Mouse (Mus musculus) erythroblast, embryonic 14.5 days (primary cell): ENCODE data around the gene St7. TPM values are rescaled to one million over a fixed set of nuclear protein-coding genes. Genes with fewer than 3 reads are reported as not detected.

ENCODE experiments used
- H3K27me3 ChIP-seq: 2 replicates; pipeline ENCODE4 v1.6.1; 2012; ENCODE audit warnings: inconsistent platforms; ENCODE audit not compliant: control insufficient read depth
- H3K36me3 ChIP-seq: 2 replicates; pipeline ENCODE4 v1.6.1; 2012; ENCODE audit warnings: mild to moderate bottlenecking, inconsistent platforms; ENCODE audit not compliant: control insufficient read depth
- H3K4me1 ChIP-seq: 2 replicates; pipeline ENCODE4 v1.6.1; 2012; ENCODE audit warnings: inconsistent platforms; ENCODE audit not compliant: control insufficient read depth
- H3K4me3 ChIP-seq: replicated peaks from 2 replicates; pipeline ENCODE3; 2012; ENCODE audit warnings: moderate library complexity, mild to moderate bottlenecking, inconsistent platforms
- H3K9me3 ChIP-seq: 2 replicates; pipeline ENCODE4 v1.6.1; 2012; ENCODE audit warnings: low read length, inconsistent platforms, mixed read lengths; ENCODE audit not compliant: control insufficient read depth
- GATA1 ChIP-seq: IDR thresholded peaks from 2 replicates; pipeline ENCODE4 v1.6.1; 2012; ENCODE audit warnings: low read length, inconsistent platforms, mixed read lengths
- TAL1 ChIP-seq: IDR thresholded peaks from 3 replicates; pipeline ENCODE4 v1.6.1; 2012; ENCODE audit warnings: low read length, inconsistent platforms, mixed read lengths
- polyA plus RNA-seq: library from polyadenylated mRNA; stranded (reverse); fragments of >175 nt; gene quantifications from 2 replicates; pipeline ENCODE4 v1.2.3, GENCODE M21; 2012

St7 gene
- 0.41 and 0.85 TPM in 2 replicates for polyA plus RNA-seq

DNA sequence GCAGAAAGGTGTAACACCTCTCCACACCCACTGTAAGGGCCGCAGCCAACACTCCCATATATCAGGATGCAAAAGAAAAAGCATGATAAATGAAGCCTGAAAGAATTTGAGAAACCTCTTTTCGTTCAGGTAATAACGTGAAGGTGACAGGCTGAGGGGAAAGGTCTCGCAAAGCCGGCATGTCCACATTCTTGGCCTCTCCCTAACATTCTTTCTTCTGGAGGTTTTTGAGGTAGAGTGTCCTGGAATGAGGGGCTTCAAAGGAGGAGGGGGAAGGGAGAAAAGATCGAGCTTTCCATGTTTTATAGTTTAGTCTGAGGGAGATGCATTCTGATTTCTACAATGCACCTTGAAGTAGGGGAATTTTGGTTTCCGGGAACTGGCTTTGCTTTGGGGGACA is at the start of gene St7:
Gene St7, plus strand, starts transcription at position 287 of the 400 bp plus-strand sequence.
- H3K9me3 ChIP-seq, result no peaks in the 10 kb centered on the region
- H3K4me3 ChIP-seq, result peak within 1 kb of the TSS; percentile 94
- peaks cover 5% of the 10 kb centered on the region for H3K36me3 ChIP-seq
- no peaks in the 10 kb centered on the region for H3K27me3 ChIP-seq
- TF ChIP-seq GATA1 (no peak), TAL1 (no peak)
- peaks cover 30% of the 10 kb centered on the region for H3K4me1 ChIP-seq

DNA sequence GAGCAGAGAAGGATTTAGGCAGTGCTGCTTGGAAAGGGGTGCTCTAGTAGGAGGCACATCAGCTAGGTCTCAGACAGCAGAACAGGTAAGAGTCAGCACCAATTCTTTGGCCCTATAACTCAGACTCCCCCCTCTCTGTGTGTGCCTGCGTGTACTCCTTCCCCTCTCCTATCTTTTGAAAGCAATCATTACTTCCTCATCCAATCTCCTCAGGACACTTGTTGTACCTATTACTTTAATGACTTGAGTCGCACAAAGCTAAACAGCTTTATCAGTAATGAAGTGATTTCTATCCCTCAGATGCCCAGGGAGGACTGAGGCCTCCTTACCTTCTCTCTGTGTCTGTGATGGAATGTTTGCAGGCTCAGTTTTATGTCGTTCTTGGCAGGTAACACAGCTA is 46.6 kb upstream of the St7 start:
- H3K27me3 ChIP-seq, result no peaks in the 10 kb centered on the region
- H3K36me3 ChIP-seq, result peaks cover 24% of the 10 kb centered on the region
- H3K4me1 ChIP-seq, result peaks cover 12% of the 10 kb centered on the region
- H3K4me3 ChIP-seq, result no peak overlapping the region
- no peaks in the 10 kb centered on the region for H3K9me3 ChIP-seq
- no peak for TF ChIP-seq GATA1
- no peak for TF ChIP-seq TAL1

DNA sequence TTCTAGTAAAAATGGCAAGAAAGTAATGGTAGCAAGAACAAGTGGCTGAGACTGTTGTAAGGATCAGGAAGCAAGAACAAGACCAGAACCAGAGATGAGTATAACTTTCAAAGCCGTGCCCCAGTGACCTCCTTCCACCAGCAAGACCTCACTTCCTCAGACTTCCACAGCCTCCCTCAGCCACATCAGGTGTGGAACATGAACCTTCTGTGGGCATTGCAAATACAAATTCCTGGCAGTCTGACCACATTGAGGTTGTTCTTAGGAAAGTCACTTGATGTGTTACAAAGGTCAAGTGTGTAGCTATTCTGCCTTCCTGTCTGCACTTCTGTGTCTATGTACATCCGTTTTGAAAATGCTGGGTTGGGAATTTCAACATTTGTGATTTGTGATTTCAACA is 40.6 kb upstream of the St7 start:
- TF ChIP-seq GATA1 (no peak), TAL1 (no peak)
- no peak overlapping the region for H3K4me3 ChIP-seq

DNA sequence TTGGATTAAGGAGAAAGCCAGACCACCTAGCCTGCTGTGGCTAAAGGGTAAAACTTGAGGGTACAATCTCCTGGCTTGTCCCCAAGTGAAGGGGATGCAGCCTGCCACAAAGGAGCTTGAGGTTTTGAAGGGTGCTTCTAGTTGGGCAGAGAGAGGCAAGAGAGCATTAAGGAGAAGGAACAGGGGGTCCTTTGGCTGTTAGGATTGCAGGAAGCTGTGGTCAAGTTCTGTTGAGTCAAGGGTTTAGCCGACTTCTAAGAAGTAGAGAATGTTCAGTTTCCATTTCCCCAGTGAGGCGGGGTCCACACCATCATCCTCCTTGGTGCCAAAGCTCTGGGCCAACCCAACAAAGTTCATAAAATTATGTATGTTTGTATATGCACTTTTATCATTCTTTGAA is 37.7 kb upstream of the St7 start:
- peaks cover 67% of the 10 kb centered on the region for H3K36me3 ChIP-seq
- no peak for TF ChIP-seq GATA1
- TF ChIP-seq TAL1, result no peak

More for the DNA sequence above, 40.6 kb upstream of the St7 start:
- no peaks in the 10 kb centered on the region for H3K9me3 ChIP-seq
- H3K27me3 ChIP-seq, result no peaks in the 10 kb centered on the region
- peaks cover 71% of the 10 kb centered on the region for H3K36me3 ChIP-seq
- H3K4me1 ChIP-seq, result no peaks in the 10 kb centered on the region; the same call in 1 of the 2 replicates

DNA sequence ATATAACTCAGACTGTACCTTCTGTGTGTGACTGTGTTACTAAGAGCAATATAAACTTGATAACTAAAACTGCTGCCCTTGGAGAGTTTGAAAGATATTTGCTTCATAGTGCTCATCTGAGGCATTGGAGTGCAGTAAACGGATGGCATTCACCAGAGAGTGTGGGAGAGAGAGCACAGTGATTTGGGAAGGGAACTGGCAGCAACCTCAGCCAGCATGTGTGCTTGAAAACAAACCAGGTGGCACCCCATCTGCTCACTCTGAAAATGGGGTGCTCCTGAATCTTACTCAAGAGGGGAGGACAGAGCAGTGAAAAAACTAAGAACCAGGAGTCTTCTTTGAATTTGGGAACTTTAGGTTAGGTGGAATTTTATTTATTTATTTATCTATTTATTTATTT is 35.4 kb upstream of the St7 start:
- peaks cover 71% of the 10 kb centered on the region for H3K36me3 ChIP-seq
- no peak for TF ChIP-seq TAL1
- no peak for TF ChIP-seq GATA1
- no peaks in the 10 kb centered on the region for H3K27me3 ChIP-seq
- no peaks in the 10 kb centered on the region for H3K9me3 ChIP-seq
- H3K4me3 ChIP-seq, result no peak overlapping the region
- H3K4me1 ChIP-seq, result no peaks in the 10 kb centered on the region

More for the DNA sequence above, 37.7 kb upstream of the St7 start:
- Histone ChIP-seq H3K9me3 (no peaks in the 10 kb centered on the region), H3K4me3 (no peak overlapping the region), H3K4me1 (no peaks in the 10 kb centered on the region; the same call in 1 of the 2 replicates), H3K27me3 (no peaks in the 10 kb centered on the region)

DNA sequence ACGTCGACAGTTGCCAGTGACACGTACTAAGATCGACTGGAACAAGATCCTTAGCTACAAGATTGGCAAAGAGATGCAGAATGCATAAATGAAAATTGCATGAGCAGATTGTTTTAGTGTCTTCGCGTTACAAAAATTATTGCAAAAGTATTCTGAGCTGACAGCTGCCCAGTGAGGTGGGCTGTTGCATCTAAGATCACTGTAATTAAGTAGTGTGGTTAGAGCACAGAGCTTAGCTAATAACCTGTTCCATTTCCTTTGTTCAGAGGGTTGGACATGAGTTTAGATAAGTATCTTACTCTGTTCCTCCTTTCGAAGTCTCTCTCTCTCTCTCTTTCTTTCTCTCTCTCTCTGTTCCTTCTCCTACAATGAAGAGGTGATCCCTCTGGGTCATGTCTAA is 27.4 kb upstream of the St7 start:
- Histone ChIP-seq H3K4me3 (no peak overlapping the region), H3K36me3 (peaks cover 86% of the 10 kb centered on the region), H3K9me3 (no peaks in the 10 kb centered on the region), H3K27me3 (no peaks in the 10 kb centered on the region), H3K4me1 (no peaks in the 10 kb centered on the region)
- TF ChIP-seq GATA1 (no peak), TAL1 (no peak)

DNA sequence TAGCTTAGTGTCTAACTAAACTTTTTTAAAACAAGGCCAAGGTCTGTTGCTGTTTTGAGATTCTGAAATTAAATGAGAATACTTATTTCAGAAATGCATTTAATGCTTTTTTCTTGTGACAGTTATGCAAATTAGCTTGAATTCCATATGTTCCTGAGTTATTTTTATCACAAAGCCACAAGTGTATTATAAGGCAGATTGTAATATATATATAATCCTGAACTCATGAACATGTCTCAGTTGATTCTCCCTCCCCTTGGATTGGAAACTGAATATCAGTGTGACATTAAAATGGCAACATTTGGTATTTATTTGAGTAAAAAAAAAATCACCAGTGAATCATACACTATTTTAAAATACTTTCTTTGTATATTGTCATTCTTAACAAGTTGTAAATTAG is 26.7 kb upstream of the St7 start:
- no peaks in the 10 kb centered on the region for H3K4me1 ChIP-seq
- TF ChIP-seq TAL1 (no peak), GATA1 (no peak)
- H3K27me3 ChIP-seq, result no peaks in the 10 kb centered on the region
- H3K9me3 ChIP-seq, result no peaks in the 10 kb centered on the region
- no peak overlapping the region for H3K4me3 ChIP-seq
- peaks cover 80% of the 10 kb centered on the region for H3K36me3 ChIP-seq

DNA sequence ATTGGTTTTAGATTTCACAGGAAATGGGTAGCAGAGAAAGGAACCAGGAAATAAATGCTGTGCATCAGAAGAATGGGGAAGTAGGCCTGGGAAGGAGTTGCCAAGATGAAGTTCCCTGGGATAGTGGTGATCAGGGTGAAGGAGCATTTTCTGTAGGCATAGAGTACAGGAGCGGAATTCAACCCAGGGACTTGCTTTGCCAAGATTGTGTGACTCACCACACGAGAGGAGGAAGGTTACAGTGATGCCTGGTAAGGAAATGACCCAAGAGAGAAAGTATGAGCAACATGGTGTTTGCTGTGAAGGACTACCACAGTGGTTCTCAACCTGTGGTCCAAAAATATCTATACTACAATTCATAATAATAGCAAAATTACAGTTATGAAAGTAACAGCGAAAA is 24.9 kb upstream of the St7 start:
- H3K4me3 ChIP-seq, result no peak overlapping the region
- TF ChIP-seq GATA1 (no peak), TAL1 (no peak)
- peaks cover 62% of the 10 kb centered on the region for H3K36me3 ChIP-seq
- H3K27me3 ChIP-seq, result no peaks in the 10 kb centered on the region
- H3K4me1 ChIP-seq, result no peaks in the 10 kb centered on the region
- no peaks in the 10 kb centered on the region for H3K9me3 ChIP-seq

DNA sequence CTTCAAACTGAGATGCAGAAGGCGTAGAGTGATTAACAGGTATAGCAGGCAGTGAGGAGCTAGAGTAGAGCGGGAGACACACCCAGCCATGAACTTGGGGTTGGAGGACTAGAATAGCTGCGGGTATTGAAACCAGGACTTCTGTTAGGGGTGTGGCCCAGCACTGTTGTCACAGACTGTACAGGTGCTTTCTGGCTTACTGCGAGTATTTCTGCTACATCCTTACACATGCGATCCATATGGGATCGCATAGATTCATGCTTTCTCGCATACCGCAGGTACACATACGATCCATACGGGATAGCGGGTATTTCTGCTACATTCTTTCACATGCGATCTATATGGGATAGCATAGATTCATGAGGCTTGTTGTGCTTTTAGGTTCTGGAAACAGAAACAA is 24.4 kb upstream of the St7 start:
- Histone ChIP-seq H3K27me3 (no peaks in the 10 kb centered on the region), H3K4me3 (no peak overlapping the region), H3K36me3 (peaks cover 57% of the 10 kb centered on the region), H3K4me1 (no peaks in the 10 kb centered on the region), H3K9me3 (no peaks in the 10 kb centered on the region)
- TF ChIP-seq TAL1, result no peak

DNA sequence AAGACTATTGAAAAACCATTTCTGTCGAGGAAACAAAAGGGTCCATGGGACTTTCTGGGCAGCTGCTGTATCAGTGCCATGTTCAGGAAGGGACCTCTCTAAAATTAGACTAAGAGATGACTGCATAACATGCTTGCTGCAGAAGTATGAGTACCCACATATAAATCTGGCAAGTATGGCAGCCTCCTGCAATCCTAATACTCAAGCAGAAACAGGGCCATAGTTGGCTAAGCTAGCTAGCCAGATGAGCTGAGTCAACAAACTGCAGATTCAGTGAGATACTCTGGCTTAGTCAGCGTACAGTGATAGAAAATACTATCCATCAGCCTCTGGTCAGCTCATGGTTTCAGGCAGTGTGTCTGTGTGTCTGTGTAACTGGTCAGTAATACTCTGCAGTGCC is 22.9 kb upstream of the St7 start:
- H3K4me3 ChIP-seq, result no peak overlapping the region
- TF ChIP-seq GATA1, result no peak
- TF ChIP-seq TAL1, result no peak
- peaks cover 45% of the 10 kb centered on the region for H3K36me3 ChIP-seq
- H3K4me1 ChIP-seq, result no peaks in the 10 kb centered on the region
- no peaks in the 10 kb centered on the region for H3K9me3 ChIP-seq
- H3K27me3 ChIP-seq, result peaks cover 2% of the 10 kb centered on the region; the same call in 1 of the 2 replicates
